Mouse (Mus musculus) right cerebral cortex, postnatal 4 days (tissue): ENCODE data around the gene Ctdsp2.
A peak's percentile ranks its signal among the peaks of the same experiment; 100 is the strongest.

Experiments
- DNase-seq: peaks from one replicate; pipeline ENCODE4 v3.0.0-alpha.2; 2022

Gene Ctdsp2

GRCm38 (mm10) chr10:126978277-126978994 is at the start of gene Ctdsp2:
Gene Ctdsp2, plus strand, starts transcription at chr10:126978717.
- peak; percentile 99 for DNase-seq

GRCm38 (mm10) chr10:126928819-126929206 is 49.7 kb upstream of the Ctdsp2 start:
- peak; percentile 23 for DNase-seq

- DNase-seq = peak; percentile 21
Measured at GRCm38 (mm10) chr10:126929543-126929942, 49.0 kb upstream of the Ctdsp2 start.

GRCm38 (mm10) chr10:126930270-126931121 is 48.0 kb upstream of the Ctdsp2 start:
- peak; percentile 23 for DNase-seq

- no peak for DNase-seq
Measured at GRCm38 (mm10) chr10:126931123-126931759, 47.3 kb upstream of the Ctdsp2 start.

GRCm38 (mm10) chr10:126931760-126932139 is 46.8 kb upstream of the Ctdsp2 start:
- DNase-seq = no peak

GRCm38 (mm10) chr10:126934561-126934960 is 44.0 kb upstream of the Ctdsp2 start:
- no peak for DNase-seq

GRCm38 (mm10) chr10:126935121-126935520 is 43.4 kb upstream of the Ctdsp2 start:
- no peak for DNase-seq

- DNase-seq = peak; percentile 50
Measured at GRCm38 (mm10) chr10:126935556-126936381, 42.7 kb upstream of the Ctdsp2 start.

- DNase-seq = no peak
Measured at GRCm38 (mm10) chr10:126940949-126941348, 37.6 kb upstream of the Ctdsp2 start.

- no peak for DNase-seq
Measured at GRCm38 (mm10) chr10:126945531-126945930, 33.0 kb upstream of the Ctdsp2 start.

GRCm38 (mm10) chr10:126949824-126950223 is 28.7 kb upstream of the Ctdsp2 start:
- DNase-seq = no peak

GRCm38 (mm10) chr10:126950572-126950971 is 27.9 kb upstream of the Ctdsp2 start:
- DNase-seq = no peak

GRCm38 (mm10) chr10:126952375-126952774 is 26.1 kb upstream of the Ctdsp2 start:
- no peak for DNase-seq

GRCm38 (mm10) chr10:126953029-126953471 is 25.5 kb upstream of the Ctdsp2 start:
- no peak for DNase-seq

- peak; percentile 53 for DNase-seq
Measured at GRCm38 (mm10) chr10:126956692-126957358, 21.7 kb upstream of the Ctdsp2 start.

- peak; percentile 71 for DNase-seq
Measured at GRCm38 (mm10) chr10:126957359-126958107, 21.0 kb upstream of the Ctdsp2 start.

GRCm38 (mm10) chr10:126960496-126960895 is 18.0 kb upstream of the Ctdsp2 start:
- no peak for DNase-seq

- DNase-seq = peak; percentile 48
Measured at GRCm38 (mm10) chr10:126961757-126962156, 16.8 kb upstream of the Ctdsp2 start.

GRCm38 (mm10) chr10:126962271-126962965 is 16.1 kb upstream of the Ctdsp2 start:
- no peak for DNase-seq

GRCm38 (mm10) chr10:126962966-126963330 is 15.6 kb upstream of the Ctdsp2 start:
- no peak for DNase-seq
